Mouse (Mus musculus) C2C12 (cell line): ENCODE results near the gene Cel. TPM values are rescaled to one million over a fixed set of nuclear protein-coding genes. Genes with fewer than 3 reads are reported as not detected.

ENCODE experiments used
- H3K27me3 ChIP-seq: one replicate; pipeline ENCODE4 v1.6.1; 2011; ENCODE audit not compliant: control insufficient read depth, insufficient read depth, insufficient read length
- H3K36me3 ChIP-seq: one replicate; pipeline ENCODE4 v1.6.1; 2011; ENCODE audit not compliant: control insufficient read depth, insufficient read depth
- H3K4me3 ChIP-seq: one replicate; pipeline ENCODE4 v1.5.1; 2011; ENCODE audit warnings: mild to moderate bottlenecking, control low read depth; ENCODE audit not compliant: poor library complexity, insufficient read depth, severe bottlenecking
- H3K79me2 ChIP-seq: one replicate; pipeline ENCODE4 v1.6.1; 2011; ENCODE audit not compliant: control insufficient read depth, insufficient read depth
- H3K79me3 ChIP-seq: one replicate; pipeline ENCODE4 v1.6.1; 2011; ENCODE audit warnings: low read depth, control low read depth
- H3ac ChIP-seq: one replicate; pipeline ENCODE3; 2011; ENCODE audit warnings: low read depth; ENCODE audit not compliant: control insufficient read depth, insufficient read length
- CEBPB ChIP-seq: IDR thresholded peaks from one replicate; pipeline ENCODE4 v1.6.1; 2011; ENCODE audit warnings: low read depth, mild to moderate bottlenecking, control low read depth, moderate library complexity
- CTCF ChIP-seq: IDR thresholded peaks from one replicate; pipeline ENCODE4 v1.5.1; 2011; ENCODE audit not compliant: control insufficient read depth, insufficient read depth, insufficient read length
- FOSL1 ChIP-seq: IDR thresholded peaks from one replicate; pipeline ENCODE4 v1.8.0; 2011; ENCODE audit warnings: mild to moderate bottlenecking, low read length; ENCODE audit not compliant: poor library complexity, insufficient read depth, severe bottlenecking
- MAX ChIP-seq: IDR thresholded peaks from one replicate; pipeline ENCODE4 v1.6.1; 2011; ENCODE audit warnings: mild to moderate bottlenecking, control low read depth
- MYOD1 ChIP-seq: IDR thresholded peaks from one replicate; pipeline ENCODE4 v1.6.1; 2011; ENCODE audit warnings: low read depth; ENCODE audit not compliant: control insufficient read depth, insufficient read length
- MYOG ChIP-seq: IDR thresholded peaks from one replicate; pipeline ENCODE4 v1.6.1; 2011; ENCODE audit not compliant: control insufficient read depth, insufficient read length; ENCODE audit errors: extremely low read depth
- USF1 ChIP-seq: IDR thresholded peaks from one replicate; pipeline ENCODE4 v1.6.1; 2011; ENCODE audit warnings: low read depth, mild to moderate bottlenecking, control low read depth, moderate library complexity
- polyA plus RNA-seq: library from polyadenylated mRNA; unstranded; fragments of >200 nt; fragmentation: generic; extraction: Trizol; gene quantifications from one replicate; pipeline ENCODE4 v1.2.1, GENCODE M21; 2012; ENCODE audit warnings: missing spikeins

The Cel gene
- polyA plus RNA-seq, 1 experiment, result not detected

GRCm38 (mm10) chr2:28599569-28599900, 36.3 kb upstream of the Cel start:
- Histone ChIP-seq H3K79me3 (no peaks in the 10 kb centered on the region), H3K36me3 (no peaks in the 10 kb centered on the region), H3ac (no peak overlapping the region), H3K4me3 (no peak overlapping the region), H3K27me3 (no peaks in the 10 kb centered on the region), H3K79me2 (no peaks in the 10 kb centered on the region)
- TF ChIP-seq MYOD1 (no peak), MYOG (no peak), CTCF (no peak), CEBPB (no peak), MAX (no peak), USF1 (no peak), FOSL1 (no peak)

GRCm38 (mm10) chr2:28598692-28599568, 35.7 kb upstream of the Cel start:
- no peaks in the 10 kb centered on the region for H3K27me3 ChIP-seq
- H3K79me3 ChIP-seq, result no peaks in the 10 kb centered on the region
- TF ChIP-seq CTCF (no peak), CEBPB (no peak), MYOD1 (no peak)

GRCm38 (mm10) chr2:28597733-28598547, 34.7 kb upstream of the Cel start:
- no peaks in the 10 kb centered on the region for H3K36me3 ChIP-seq
- no peaks in the 10 kb centered on the region for H3K79me3 ChIP-seq
- TF ChIP-seq FOSL1, result no peak
- no peak for TF ChIP-seq USF1
- no peak for TF ChIP-seq MYOG
- TF ChIP-seq MYOD1, result no peak
- no peak for TF ChIP-seq CTCF
- no peak for TF ChIP-seq CEBPB
- no peak for TF ChIP-seq MAX
- no peaks in the 10 kb centered on the region for H3K79me2 ChIP-seq
- H3K4me3 ChIP-seq, result no peak overlapping the region
- H3ac ChIP-seq, result no peak overlapping the region
- H3K27me3 ChIP-seq, result no peaks in the 10 kb centered on the region

More at GRCm38 (mm10) chr2:28598692-28599568, 35.7 kb upstream of the Cel start:
- no peak overlapping the region for H3K4me3 ChIP-seq
- H3K79me2 ChIP-seq, result no peaks in the 10 kb centered on the region
- H3K36me3 ChIP-seq, result no peaks in the 10 kb centered on the region
- H3ac ChIP-seq, result no peak overlapping the region

- Histone ChIP-seq H3K79me2 (no peaks in the 10 kb centered on the region), H3K4me3 (no peak overlapping the region), H3K36me3 (no peaks in the 10 kb centered on the region), H3K27me3 (no peaks in the 10 kb centered on the region), H3ac (no peak overlapping the region), H3K79me3 (no peaks in the 10 kb centered on the region)
- TF ChIP-seq CTCF, result no peak
- TF ChIP-seq MAX, result no peak
- no peak for TF ChIP-seq MYOD1
- no peak for TF ChIP-seq MYOG
- TF ChIP-seq USF1, result no peak
- no peak for TF ChIP-seq CEBPB
- TF ChIP-seq FOSL1, result no peak
These were observed 33.8 kb upstream of the Cel start for GRCm38 (mm10) chr2:28596998-28597397.

GRCm38 (mm10) chr2:28596021-28596420, 32.8 kb upstream of the Cel start:
- TF ChIP-seq MAX, result no peak
- TF ChIP-seq USF1, result no peak
- TF ChIP-seq MYOG, result no peak
- no peak for TF ChIP-seq CEBPB
- no peak for TF ChIP-seq FOSL1
- TF ChIP-seq CTCF, result no peak
- no peak for TF ChIP-seq MYOD1
- H3K4me3 ChIP-seq, result no peak overlapping the region
- H3K79me3 ChIP-seq, result no peaks in the 10 kb centered on the region
- H3K79me2 ChIP-seq, result no peaks in the 10 kb centered on the region
- no peaks in the 10 kb centered on the region for H3K27me3 ChIP-seq
- H3ac ChIP-seq, result no peak overlapping the region
- H3K36me3 ChIP-seq, result no peaks in the 10 kb centered on the region
